Mouse (Mus musculus) lung, adult 18-20 months (tissue): Measurements from ENCODE around the gene Vps53.
A peak's percentile ranks its signal among the peaks of the same experiment; 100 is the strongest.

ENCODE experiments used
- DNase-seq, 2 experiments: peaks; one replicate each; pipeline ENCODE4 v3.0.0; 2022; ENCODE audit warnings: mixed read lengths in 2 of 2

The Vps53 gene

GRCm38 (mm10) chr11:76106551-76107496 lies 72.6 kb downstream of the Vps53 start:
- no peak for DNase-seq

- no peak for DNase-seq
Measured at GRCm38 (mm10) chr11:76101154-76101553, 78.3 kb downstream of the Vps53 start.

GRCm38 (mm10) chr11:76099193-76099975 lies 80.1 kb downstream of the Vps53 start:
- no peak for DNase-seq

GRCm38 (mm10) chr11:76093610-76094009 lies 85.8 kb downstream of the Vps53 start:
- no peak for DNase-seq

- no peak for DNase-seq
Measured at GRCm38 (mm10) chr11:76089776-76090175, 89.7 kb downstream of the Vps53 start.

- no peak for DNase-seq
Measured at GRCm38 (mm10) chr11:76088506-76088905, 90.9 kb downstream of the Vps53 start.

GRCm38 (mm10) chr11:76085898-76086591 lies 93.4 kb downstream of the Vps53 start:
- DNase-seq: peak; percentile 38 to 56

- no peak for DNase-seq
Measured at GRCm38 (mm10) chr11:76084943-76085342, 94.5 kb downstream of the Vps53 start.

GRCm38 (mm10) chr11:76083941-76084367 lies 95.5 kb downstream of the Vps53 start:
- DNase-seq: no peak

GRCm38 (mm10) chr11:76081048-76081640 lies 98.3 kb downstream of the Vps53 start:
- DNase-seq: no peak

GRCm38 (mm10) chr11:76080293-76080692 lies 99.2 kb downstream of the Vps53 start:
- peak; percentile 15 to 23 for DNase-seq

- DNase-seq: no peak
Measured at GRCm38 (mm10) chr11:76077341-76077740, 102.1 kb downstream of the Vps53 start.

GRCm38 (mm10) chr11:76074296-76075093 lies 105.0 kb downstream of the Vps53 start:
- DNase-seq: no peak

GRCm38 (mm10) chr11:76069816-76070215 lies 109.6 kb downstream of the Vps53 start:
- no peak for DNase-seq

GRCm38 (mm10) chr11:76066563-76067156 lies 112.8 kb downstream of the Vps53 start:
- no peak for DNase-seq

- DNase-seq: no peak
Measured at GRCm38 (mm10) chr11:76065521-76066095, 113.8 kb downstream of the Vps53 start.

GRCm38 (mm10) chr11:76064411-76064810 lies 115.0 kb downstream of the Vps53 start:
- DNase-seq: no peak

- DNase-seq: no peak
Measured at GRCm38 (mm10) chr11:76060906-76061305, 118.5 kb downstream of the Vps53 start.

GRCm38 (mm10) chr11:76059971-76060370 lies 119.5 kb downstream of the Vps53 start:
- DNase-seq: peak; percentile 14 to 38

GRCm38 (mm10) chr11:76056487-76056886 lies 123.0 kb downstream of the Vps53 start:
- DNase-seq: no peak

GRCm38 (mm10) chr11:76052496-76052895 lies 127.0 kb downstream of the Vps53 start:
- no peak for DNase-seq
